Mouse (Mus musculus) spleen, adult 2 months (tissue): ENCODE measurements around the gene Gtf2ird1.

ENCODE experiments used
- CTCF ChIP-seq: fragments of 200-500 bp; IDR thresholded peaks from 2 replicates; pipeline ENCODE4 v1.5.1; 2011; ENCODE audit warnings: mild to moderate bottlenecking, inconsistent platforms; ENCODE audit not compliant: insufficient read depth, insufficient read length, insufficient replicate concordance; ENCODE audit errors: extremely low read depth
- POLR2A ChIP-seq: fragments of 200-500 bp; IDR thresholded peaks from 2 replicates; pipeline ENCODE4 v1.6.1; 2011; ENCODE audit warnings: low read depth, low read length, inconsistent platforms

GRCm38 (mm10) chr5:134458416-134458815 lies 1.9 kb upstream of the Gtf2ird1 start:
- TF ChIP-seq POLR2A (no peak), CTCF (no peak)
